Mouse (Mus musculus) cortical plate, adult 2 months (tissue): ENCODE measurements around the gene Celf2.

ENCODE experiments used
- CTCF ChIP-seq: fragments of 200-500 bp; IDR thresholded peaks from 2 replicates; pipeline ENCODE4 v1.5.1; 2011; ENCODE audit warnings: mild to moderate bottlenecking, control low read depth, low read length; ENCODE audit not compliant: insufficient read depth; ENCODE audit errors: extremely low read depth
- POLR2A ChIP-seq: fragments of 200-500 bp; IDR thresholded peaks from 2 replicates; pipeline ENCODE4 v1.6.1; 2011; ENCODE audit warnings: mild to moderate bottlenecking, low read length, control low read depth; ENCODE audit not compliant: insufficient read depth; ENCODE audit errors: extremely low read depth

- TF ChIP-seq CTCF: no peak
- TF ChIP-seq POLR2A: no peak
Observed at GRCm38 (mm10) chr2:6867297-6867696, 642.1 kb downstream of the Celf2 start.
